Mouse (Mus musculus): ENCODE measurements around the gene Pank1. TPM values are rescaled to one million over a fixed set of nuclear protein-coding genes. Genes with fewer than 3 reads are reported as not detected.

Pank1 gene
- total RNA-seq, 1 experiment, result 6.9 TPM

DNA sequence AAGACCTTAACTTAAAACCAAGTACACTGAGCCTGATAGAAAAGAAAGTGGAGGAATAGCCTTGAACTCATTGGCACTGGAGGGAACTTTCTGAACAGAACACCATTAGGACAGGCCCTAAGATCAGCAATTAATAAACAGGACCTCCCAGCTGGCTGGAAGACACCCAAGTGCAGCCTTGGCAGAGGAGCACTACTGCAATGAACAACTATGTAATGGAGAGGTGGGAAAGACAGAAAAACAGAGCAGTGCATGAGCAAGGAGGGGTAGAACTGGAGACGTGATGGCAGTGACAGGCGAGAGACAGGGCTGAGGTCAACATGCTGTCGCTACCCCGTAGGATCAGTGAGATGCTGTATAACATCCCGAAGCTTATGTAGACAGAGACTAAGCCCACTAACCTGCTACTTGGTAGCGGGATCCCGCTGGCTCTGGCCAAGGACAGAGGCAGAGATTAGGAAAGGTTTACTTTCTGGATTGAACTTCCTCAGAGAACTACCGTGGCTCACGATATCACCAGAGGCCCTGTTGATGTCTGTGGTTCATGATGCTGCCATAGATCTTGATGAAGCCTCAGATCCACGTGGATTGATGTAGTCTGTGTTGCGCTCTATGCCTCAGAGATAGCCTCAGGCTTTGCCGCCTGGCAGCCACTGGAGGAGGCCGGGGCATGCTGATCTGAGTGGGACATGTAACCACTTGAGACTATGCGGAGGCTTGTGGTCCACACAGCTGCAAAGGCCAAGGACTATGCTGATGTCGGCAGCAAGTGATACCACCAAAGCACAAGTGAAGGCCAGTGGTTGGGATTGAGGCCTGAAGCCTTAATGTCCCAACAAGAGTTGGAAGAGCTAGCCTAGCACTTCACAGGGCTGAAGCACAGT lies 18.1 kb upstream of the Pank1 start:
- Histone ChIP-seq H3K36me3 (ENCODE audit: control insufficient read depth, insufficient read depth, low read length, poor library complexity, severe bottlenecking) (no peaks in the 10 kb centered on the region), H3K9me3 (ENCODE audit: control insufficient read depth, insufficient read depth, low read depth, low read length) (no peaks in the 10 kb centered on the region), H3K27ac (ENCODE audit: insufficient read depth, low read depth, low read length, poor library complexity, severe bottlenecking) (no peak overlapping the region), H3K4me3 (ENCODE audit: insufficient read depth in 1 of 2, low read depth in 1 of 2, low read length in 2 of 2, poor library complexity in 1 of 2, severe bottlenecking in 1 of 2) (no peak overlapping the region), H3K9ac (ENCODE audit: insufficient read depth, low read depth, low read length, poor library complexity, severe bottlenecking) (no peak overlapping the region), H3K4me1 (ENCODE audit: control insufficient read depth in 2 of 2, insufficient read depth in 2 of 2, low read length in 2 of 2, poor library complexity in 1 of 2) (peaks cover 0 to 7% of the 10 kb centered on the region in 2 experiments; a peak in 1 of 4 replicates)
- DNase-seq (ENCODE audit: low read depth, low spot score), result no peak
- in situ Hi-C loops (cut with MboI; ENCODE audit: low sequenced_read_pairs in 2 of 2, unreplicated experiment in 2 of 2), result no loop called here
- no peak for TF ChIP-seq ZNF384 (IDR thresholded peaks at IDR 0.05; ENCODE audit: low read depth, low read length)
- no peak for TF ChIP-seq HCFC1 (IDR thresholded peaks at IDR 0.05; ENCODE audit: borderline replicate concordance, insufficient read depth, low read length)

DNA sequence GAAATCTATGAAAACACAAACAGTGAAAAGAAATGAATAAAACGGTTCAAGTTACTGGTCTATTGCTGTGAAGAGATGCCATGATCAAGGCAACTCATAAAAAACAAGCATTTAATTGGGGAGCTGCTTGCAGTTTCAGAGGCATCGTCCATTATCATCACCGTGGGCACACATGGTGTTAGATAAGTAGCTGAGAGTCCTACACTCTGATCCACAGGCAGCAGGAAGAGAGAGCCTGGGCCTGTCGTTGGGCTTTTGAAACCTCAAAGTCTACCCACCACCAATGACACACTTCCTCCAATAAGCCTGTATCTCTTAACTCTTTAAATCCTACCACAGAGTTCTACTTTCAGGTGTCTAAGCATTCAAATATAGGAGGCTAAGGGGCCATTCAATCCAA lies 15.8 kb upstream of the Pank1 start:
- TF ChIP-seq ZC3H11A (IDR thresholded peaks at IDR 0.05; ENCODE audit: borderline replicate concordance, low read depth, low read length), result no peak
- no peak for TF ChIP-seq CHD2 (IDR thresholded peaks at IDR 0.05; ENCODE audit: low read depth, low read length)
- TF ChIP-seq MAFK (IDR thresholded peaks at IDR 0.05; ENCODE audit: insufficient read depth, low read depth, low read length), result no peak
- no peak for TF ChIP-seq HCFC1 (IDR thresholded peaks at IDR 0.05; ENCODE audit: borderline replicate concordance, insufficient read depth, low read length)
- TF ChIP-seq ZNF384 (IDR thresholded peaks at IDR 0.05; ENCODE audit: low read depth, low read length), result no peak
- no peak for DNase-seq (ENCODE audit: low read depth, low spot score)
- no peak overlapping the region for H3K9ac ChIP-seq (ENCODE audit: insufficient read depth, low read depth, low read length, poor library complexity, severe bottlenecking)
- no peak overlapping the region for H3K4me3 ChIP-seq (ENCODE audit: insufficient read depth in 1 of 2, low read depth in 1 of 2, low read length in 2 of 2, poor library complexity in 1 of 2, severe bottlenecking in 1 of 2)
- no peak overlapping the region for H3K27ac ChIP-seq (ENCODE audit: insufficient read depth, low read depth, low read length, poor library complexity, severe bottlenecking)
- no peaks in the 10 kb centered on the region for H3K36me3 ChIP-seq (ENCODE audit: control insufficient read depth, insufficient read depth, low read length, poor library complexity, severe bottlenecking)
- in situ Hi-C loops (cut with MboI; ENCODE audit: low sequenced_read_pairs in 2 of 2, unreplicated experiment in 2 of 2), result no loop called here
- no peaks in the 10 kb centered on the region for H3K9me3 ChIP-seq (ENCODE audit: control insufficient read depth, insufficient read depth, low read depth, low read length)
- peaks cover 0 to 4% of the 10 kb centered on the region in 2 experiments; a peak in 1 of 4 replicates for H3K4me1 ChIP-seq (ENCODE audit: control insufficient read depth in 2 of 2, insufficient read depth in 2 of 2, low read length in 2 of 2, poor library complexity in 1 of 2)

DNA sequence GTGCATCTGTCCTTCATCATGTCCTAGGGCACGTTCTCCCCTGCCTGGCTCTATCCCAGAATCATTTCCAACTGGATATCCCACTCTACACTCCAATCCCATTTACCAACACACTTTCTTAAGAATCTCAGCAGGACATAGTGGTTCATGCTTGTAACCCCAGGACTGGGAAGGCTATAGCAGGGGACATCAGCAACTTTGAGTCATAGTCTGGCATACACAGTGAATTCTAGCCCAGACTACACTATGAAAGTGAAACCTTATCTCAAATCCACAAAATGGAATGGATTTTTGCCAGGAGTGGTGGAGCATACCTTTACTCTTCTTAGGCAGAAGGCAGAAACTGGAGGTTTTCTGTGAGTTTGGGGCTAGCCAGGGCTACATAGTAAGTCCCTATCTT lies 12.3 kb upstream of the Pank1 start:
- in situ Hi-C loops (cut with MboI; ENCODE audit: low sequenced_read_pairs in 2 of 2, unreplicated experiment in 2 of 2), result no loop called here
- H3K9ac ChIP-seq (ENCODE audit: insufficient read depth, low read depth, low read length, poor library complexity, severe bottlenecking), result no peak overlapping the region
- TF ChIP-seq CHD2 (IDR thresholded peaks at IDR 0.05; ENCODE audit: low read depth, low read length), result no peak
- no peak for TF ChIP-seq ZC3H11A (IDR thresholded peaks at IDR 0.05; ENCODE audit: borderline replicate concordance, low read depth, low read length)
- no peak for TF ChIP-seq HCFC1 (IDR thresholded peaks at IDR 0.05; ENCODE audit: borderline replicate concordance, insufficient read depth, low read length)
- no peak for TF ChIP-seq ZNF384 (IDR thresholded peaks at IDR 0.05; ENCODE audit: low read depth, low read length)
- no peak for TF ChIP-seq MAFK (IDR thresholded peaks at IDR 0.05; ENCODE audit: insufficient read depth, low read depth, low read length)
- H3K9me3 ChIP-seq (ENCODE audit: control insufficient read depth, insufficient read depth, low read depth, low read length), result no peaks in the 10 kb centered on the region
- H3K27ac ChIP-seq (ENCODE audit: insufficient read depth, low read depth, low read length, poor library complexity, severe bottlenecking), result no peak overlapping the region
- H3K4me1 ChIP-seq (ENCODE audit: control insufficient read depth in 2 of 2, insufficient read depth in 2 of 2, low read length in 2 of 2, poor library complexity in 1 of 2), result no peaks in the 10 kb centered on the region
- no peak for DNase-seq (ENCODE audit: low read depth, low spot score)
- no peaks in the 10 kb centered on the region for H3K36me3 ChIP-seq (ENCODE audit: control insufficient read depth, insufficient read depth, low read length, poor library complexity, severe bottlenecking)
- no peak overlapping the region for H3K4me3 ChIP-seq (ENCODE audit: insufficient read depth in 1 of 2, low read depth in 1 of 2, low read length in 2 of 2, poor library complexity in 1 of 2, severe bottlenecking in 1 of 2)

DNA sequence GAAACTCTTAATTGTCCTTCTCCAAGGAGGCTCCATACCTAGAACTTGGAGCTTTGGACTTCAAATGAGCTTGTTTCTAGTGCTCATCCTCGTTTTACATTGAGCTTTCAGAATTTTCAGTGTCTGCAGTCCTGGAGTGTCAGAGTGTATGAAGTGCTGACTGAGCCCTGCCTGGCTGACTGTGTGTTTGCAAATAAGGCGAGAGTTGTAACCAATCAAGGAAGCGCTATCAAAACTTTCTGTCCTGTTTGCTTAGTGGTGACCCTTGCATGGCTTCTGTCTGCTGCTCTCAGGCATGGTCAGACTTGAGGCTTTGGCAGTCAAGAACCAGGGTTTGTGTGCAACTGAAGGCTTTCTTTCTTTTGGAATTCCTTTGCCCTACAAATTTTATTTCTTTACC lies 11.7 kb upstream of the Pank1 start:
- Histone ChIP-seq H3K36me3 (ENCODE audit: control insufficient read depth, insufficient read depth, low read length, poor library complexity, severe bottlenecking) (no peaks in the 10 kb centered on the region), H3K4me1 (ENCODE audit: control insufficient read depth in 2 of 2, insufficient read depth in 2 of 2, low read length in 2 of 2, poor library complexity in 1 of 2) (no peaks in the 10 kb centered on the region), H3K9ac (ENCODE audit: insufficient read depth, low read depth, low read length, poor library complexity, severe bottlenecking) (no peak overlapping the region), H3K27ac (ENCODE audit: insufficient read depth, low read depth, low read length, poor library complexity, severe bottlenecking) (no peak overlapping the region), H3K4me3 (ENCODE audit: insufficient read depth in 1 of 2, low read depth in 1 of 2, low read length in 2 of 2, poor library complexity in 1 of 2, severe bottlenecking in 1 of 2) (no peak overlapping the region), H3K9me3 (ENCODE audit: control insufficient read depth, insufficient read depth, low read depth, low read length) (no peaks in the 10 kb centered on the region)
- no peak for DNase-seq (ENCODE audit: low read depth, low spot score)
- TF ChIP-seq CHD2 (IDR thresholded peaks at IDR 0.05; ENCODE audit: low read depth, low read length) (no peak), MAFK (IDR thresholded peaks at IDR 0.05; ENCODE audit: insufficient read depth, low read depth, low read length) (no peak), ZC3H11A (IDR thresholded peaks at IDR 0.05; ENCODE audit: borderline replicate concordance, low read depth, low read length) (no peak), HCFC1 (IDR thresholded peaks at IDR 0.05; ENCODE audit: borderline replicate concordance, insufficient read depth, low read length) (no peak), ZNF384 (IDR thresholded peaks at IDR 0.05; ENCODE audit: low read depth, low read length) (no peak)
- in situ Hi-C loops (cut with MboI; ENCODE audit: low sequenced_read_pairs in 2 of 2, unreplicated experiment in 2 of 2), result no loop called here
